Mouse (Mus musculus): ENCODE measurements at regions not wholly inside any gene's neighbourhood (a gene's known extent, or its start where the extent isn't known, plus 50 kb on each side); places are given as distances from the start of the nearest gene placed in this dataset.

- intact Hi-C loops (cut with DNase I): loop anchor here (10.0 kb wide), 1 partner anchor 485 kb away; no protein-coding TSS in a partner anchor
- DNase-seq (ENCODE audit: low spot score): no peak
Observed at GRCm38 (mm10) chr14:61689776-61690175, 82.5 kb downstream of the Kcnrg start.

GRCm38 (mm10) chr14:61691785-61692372 is 84.6 kb downstream of the Kcnrg start:
- intact Hi-C loops (cut with DNase I): no loop called here
- no peak for DNase-seq (ENCODE audit: low spot score)

GRCm38 (mm10) chr14:61694796-61695195 is 87.5 kb downstream of the Kcnrg start:
- no peak for DNase-seq (ENCODE audit: low spot score)
- intact Hi-C loops (cut with DNase I): no loop called here

- no peak for DNase-seq (ENCODE audit: low spot score)
- intact Hi-C loops (cut with DNase I): no loop called here
Observed at GRCm38 (mm10) chr14:61696290-61696842, 89.1 kb downstream of the Kcnrg start.

- no peak for DNase-seq (ENCODE audit: low spot score)
- intact Hi-C loops (cut with DNase I): no loop called here
Observed at GRCm38 (mm10) chr14:61696886-61697554, 89.8 kb downstream of the Kcnrg start.

GRCm38 (mm10) chr14:61697704-61698103 is 90.4 kb downstream of the Kcnrg start:
- DNase-seq (ENCODE audit: low spot score): no peak
- intact Hi-C loops (cut with DNase I): no loop called here

GRCm38 (mm10) chr14:61698358-61699055 is 91.2 kb downstream of the Kcnrg start:
- no peak for DNase-seq (ENCODE audit: low spot score)
- intact Hi-C loops (cut with DNase I): no loop called here

GRCm38 (mm10) chr14:61699638-61700037 is 92.4 kb downstream of the Kcnrg start:
- intact Hi-C loops (cut with DNase I): no loop called here
- no peak for DNase-seq (ENCODE audit: low spot score)

- no peak for DNase-seq (ENCODE audit: low spot score)
- intact Hi-C loops (cut with DNase I): no loop called here
Observed at GRCm38 (mm10) chr14:61701131-61701530, 93.9 kb downstream of the Kcnrg start.

GRCm38 (mm10) chr14:61703916-61704315 is 96.7 kb downstream of the Kcnrg start:
- intact Hi-C loops (cut with DNase I): no loop called here
- DNase-seq (ENCODE audit: low spot score): no peak

- intact Hi-C loops (cut with DNase I): no loop called here
- no peak for DNase-seq (ENCODE audit: low spot score)
Observed at GRCm38 (mm10) chr14:61706984-61707383, 99.7 kb downstream of the Kcnrg start.

- no peak for DNase-seq (ENCODE audit: low spot score)
Observed at GRCm38 (mm10) chr14:61708331-61708730, 101.1 kb downstream of the Kcnrg start.

GRCm38 (mm10) chr14:61715746-61716145 is 108.5 kb downstream of the Kcnrg start:
- DNase-seq (ENCODE audit: low spot score): no peak
- intact Hi-C loops (cut with DNase I): no loop called here

More at GRCm38 (mm10) chr14:61708331-61708730, 101.1 kb downstream of the Kcnrg start:
- intact Hi-C loops (cut with DNase I): no loop called here

GRCm38 (mm10) chr14:61718392-61719124 is 111.3 kb downstream of the Kcnrg start:
- no peak for DNase-seq (ENCODE audit: low spot score)
- intact Hi-C loops (cut with DNase I): no loop called here

- no peak for DNase-seq (ENCODE audit: low spot score)
- intact Hi-C loops (cut with DNase I): no loop called here
Observed at GRCm38 (mm10) chr14:61721302-61721701, 114.0 kb downstream of the Kcnrg start.

- intact Hi-C loops (cut with DNase I): no loop called here
- no peak for DNase-seq (ENCODE audit: low spot score)
Observed at GRCm38 (mm10) chr14:61724942-61725341, 117.7 kb downstream of the Kcnrg start.

- no peak for DNase-seq (ENCODE audit: low spot score)
- intact Hi-C loops (cut with DNase I): no loop called here
Observed at GRCm38 (mm10) chr14:61728562-61728961, 121.3 kb downstream of the Kcnrg start.

- intact Hi-C loops (cut with DNase I): no loop called here
- no peak for DNase-seq (ENCODE audit: low spot score)
Observed at GRCm38 (mm10) chr14:61735541-61735940, 128.3 kb downstream of the Kcnrg start.

- no peak for DNase-seq (ENCODE audit: low spot score)
- intact Hi-C loops (cut with DNase I): no loop called here
Observed at GRCm38 (mm10) chr14:61736384-61737322, 129.4 kb downstream of the Kcnrg start.

All from heart, postnatal 25 days (tissue).